Mouse (Mus musculus): ENCODE results near the gene Vmn2r7.
"Not testable (repeated sequence)": the region's sequence is repeated elsewhere in the genome, so short reads cannot be mapped to it uniquely, and the experiment has no call there.

Gene Vmn2r7

GRCm38 (mm10) chr3:64844665-64845064 is at the start of gene Vmn2r7:
Vmn2r7 (minus strand) TSS chr3:64844765.
- DNase-seq, result not testable (repeated sequence)

- DNase-seq, result no peak
Measured at GRCm38 (mm10) chr3:64889725-64890124, 45.2 kb upstream of the Vmn2r7 start.

- DNase-seq, result no peak
Measured at GRCm38 (mm10) chr3:64878199-64878977, 33.8 kb upstream of the Vmn2r7 start.

- no peak for DNase-seq
Measured at GRCm38 (mm10) chr3:64876669-64877068, 32.1 kb upstream of the Vmn2r7 start.

GRCm38 (mm10) chr3:64842881-64843280 is 1.7 kb downstream of the Vmn2r7 start:
- DNase-seq, result no peak

GRCm38 (mm10) chr3:64842299-64842698 is 2.3 kb downstream of the Vmn2r7 start:
- DNase-seq, result peak; percentile 51

- no peak for DNase-seq
Measured at GRCm38 (mm10) chr3:64831134-64831533, 13.4 kb downstream of the Vmn2r7 start.

- DNase-seq, result no peak
Measured at GRCm38 (mm10) chr3:64791245-64791591, 53.3 kb downstream of the Vmn2r7 start.

GRCm38 (mm10) chr3:64790509-64791244 is 53.9 kb downstream of the Vmn2r7 start:
- DNase-seq, result peak; percentile 63

GRCm38 (mm10) chr3:64782901-64783300 is 61.7 kb downstream of the Vmn2r7 start:
- DNase-seq, result no peak

- peak; percentile 42 for DNase-seq
Measured at GRCm38 (mm10) chr3:64772132-64772531, 72.4 kb downstream of the Vmn2r7 start.

GRCm38 (mm10) chr3:64756145-64756544 is 88.4 kb downstream of the Vmn2r7 start:
- DNase-seq, result no peak

GRCm38 (mm10) chr3:64727187-64727970 is 117.2 kb downstream of the Vmn2r7 start:
- not testable (repeated sequence) for DNase-seq

GRCm38 (mm10) chr3:64725736-64726135 is 118.8 kb downstream of the Vmn2r7 start:
- DNase-seq, result not testable (repeated sequence)

- not testable (repeated sequence) for DNase-seq
Measured at GRCm38 (mm10) chr3:64676069-64676468, 168.5 kb downstream of the Vmn2r7 start.

All from lung, postnatal 10 days (tissue).